Mouse (Mus musculus): ENCODE data around the gene Eml4.

Eml4 gene

GRCm38 (mm10) chr17:83375848-83376247 lies 25.1 kb downstream of the Eml4 start:
- in situ Hi-C loops (cut with MboI; ENCODE audit: low pct_unique_long_range_greater_than_20kb in 1 of 2, low sequenced_read_pairs in 2 of 2, unreplicated experiment in 1 of 2), result no loop called here

GRCm38 (mm10) chr17:83376801-83377200 lies 26.1 kb downstream of the Eml4 start:
- in situ Hi-C loops (cut with MboI; ENCODE audit: low pct_unique_long_range_greater_than_20kb in 1 of 2, low sequenced_read_pairs in 2 of 2, unreplicated experiment in 1 of 2), result no loop called here

DNA sequence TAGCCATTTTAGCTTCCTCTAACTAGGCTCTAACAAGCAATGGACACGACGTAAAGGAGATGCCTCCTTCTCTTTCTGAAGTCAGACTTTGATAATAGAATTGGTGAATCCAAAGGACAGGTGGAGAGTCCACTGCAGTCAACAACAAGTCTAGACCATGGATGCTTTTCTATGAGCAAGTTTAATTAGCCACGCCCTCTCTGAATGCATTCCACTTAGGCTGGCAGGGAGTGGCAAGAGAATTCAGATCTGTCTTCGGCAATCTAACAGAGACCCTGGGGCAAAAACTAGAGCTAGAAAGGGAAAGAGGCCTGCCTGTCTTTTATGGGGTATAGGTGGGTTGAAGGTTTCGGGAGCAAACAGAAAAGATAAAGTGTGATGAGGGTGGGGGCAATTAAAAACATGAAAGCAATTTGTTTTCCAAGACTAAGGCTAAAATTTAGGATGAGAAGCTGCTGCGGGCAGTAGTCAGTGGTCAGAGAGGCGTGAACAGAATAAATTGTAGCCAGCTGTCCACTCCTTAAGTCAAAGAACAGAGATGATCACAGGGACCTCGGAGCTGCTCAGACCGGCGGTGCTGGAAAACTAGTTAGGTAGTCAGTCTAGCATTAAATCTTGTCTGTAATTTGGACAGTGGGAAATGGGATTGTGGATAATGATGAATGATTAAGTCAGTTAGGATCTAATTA lies 27.2 kb downstream of the Eml4 start:
- in situ Hi-C loops (cut with MboI; ENCODE audit: low pct_unique_long_range_greater_than_20kb in 1 of 2, low sequenced_read_pairs in 2 of 2, unreplicated experiment in 1 of 2), result no loop called here

- in situ Hi-C loops (cut with MboI; ENCODE audit: low pct_unique_long_range_greater_than_20kb in 1 of 2, low sequenced_read_pairs in 2 of 2, unreplicated experiment in 1 of 2), result no loop called here
Measured at GRCm38 (mm10) chr17:83378444-83378762, 27.7 kb downstream of the Eml4 start.

GRCm38 (mm10) chr17:83379366-83379765 lies 28.6 kb downstream of the Eml4 start:
- in situ Hi-C loops (cut with MboI; ENCODE audit: low pct_unique_long_range_greater_than_20kb in 1 of 2, low sequenced_read_pairs in 2 of 2, unreplicated experiment in 1 of 2), result no loop called here

GRCm38 (mm10) chr17:83379791-83380190 lies 29.1 kb downstream of the Eml4 start:
- in situ Hi-C loops (cut with MboI; ENCODE audit: low pct_unique_long_range_greater_than_20kb in 1 of 2, low sequenced_read_pairs in 2 of 2, unreplicated experiment in 1 of 2), result no loop called here

DNA sequence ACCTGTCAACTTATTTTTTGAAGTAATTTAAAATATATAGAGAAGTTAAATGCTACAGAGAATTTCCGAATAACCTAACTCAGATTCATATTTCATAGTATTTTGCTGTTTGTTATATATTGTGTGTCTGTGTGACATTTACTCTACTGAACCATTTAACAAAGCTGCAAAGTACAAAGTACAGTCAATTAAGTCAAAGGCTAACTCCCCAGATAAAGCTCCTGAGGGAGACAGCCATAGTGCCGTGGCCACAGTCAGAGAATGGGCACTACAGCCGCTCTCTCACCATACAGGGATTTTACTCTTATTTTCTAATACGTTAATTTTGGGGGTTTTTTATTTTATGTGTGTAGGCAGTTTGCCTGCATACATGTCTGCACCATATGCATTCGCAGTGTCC lies 32.0 kb downstream of the Eml4 start:
- in situ Hi-C loops (cut with MboI; ENCODE audit: low pct_unique_long_range_greater_than_20kb in 1 of 2, low sequenced_read_pairs in 2 of 2, unreplicated experiment in 1 of 2), result no loop called here

GRCm38 (mm10) chr17:83384981-83385380 lies 34.2 kb downstream of the Eml4 start:
- in situ Hi-C loops (cut with MboI; ENCODE audit: low pct_unique_long_range_greater_than_20kb in 1 of 2, low sequenced_read_pairs in 2 of 2, unreplicated experiment in 1 of 2), result no loop called here

DNA sequence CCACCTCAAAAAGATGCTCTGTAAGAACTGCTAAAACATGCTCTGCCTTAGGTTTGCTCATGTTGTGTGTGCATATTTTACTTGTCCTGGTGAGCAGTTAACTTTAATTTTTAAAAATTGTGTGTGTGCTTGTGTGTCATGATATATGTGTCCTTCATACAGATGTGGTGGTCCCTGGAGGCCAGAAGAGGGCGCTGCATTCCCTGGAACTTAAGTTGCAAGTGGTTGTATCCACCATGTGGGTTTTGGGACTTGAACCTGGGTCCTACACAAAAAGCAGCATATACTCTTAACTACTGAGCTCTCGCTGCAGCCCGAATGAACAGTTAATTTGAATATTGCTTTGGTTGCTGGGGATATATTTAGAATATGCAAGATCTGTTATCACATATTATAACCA lies 36.4 kb downstream of the Eml4 start:
- in situ Hi-C loops (cut with MboI; ENCODE audit: low pct_unique_long_range_greater_than_20kb in 1 of 2, low sequenced_read_pairs in 2 of 2, unreplicated experiment in 1 of 2), result no loop called here

DNA sequence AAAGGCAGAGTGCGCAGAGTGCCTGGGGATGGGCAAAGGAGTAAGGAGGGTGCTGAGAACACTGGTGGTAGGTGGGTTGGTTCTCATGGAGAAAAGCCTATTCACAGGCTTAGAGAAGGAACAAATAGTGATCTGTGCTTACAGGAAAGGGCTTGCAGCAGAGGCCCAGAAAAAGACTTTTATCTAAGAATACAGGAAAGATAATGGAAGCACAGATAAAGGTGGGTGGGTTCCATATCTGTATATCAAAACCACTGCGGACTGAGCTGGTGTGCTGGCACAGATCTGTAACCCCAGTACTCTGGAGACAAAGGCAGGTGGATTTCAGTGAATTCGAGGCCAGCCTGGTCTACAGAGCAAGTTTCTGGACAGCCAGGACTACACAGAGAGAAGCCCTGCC lies 43.3 kb downstream of the Eml4 start:
- in situ Hi-C loops (cut with MboI; ENCODE audit: low pct_unique_long_range_greater_than_20kb in 1 of 2, low sequenced_read_pairs in 2 of 2, unreplicated experiment in 1 of 2), result no loop called here

DNA sequence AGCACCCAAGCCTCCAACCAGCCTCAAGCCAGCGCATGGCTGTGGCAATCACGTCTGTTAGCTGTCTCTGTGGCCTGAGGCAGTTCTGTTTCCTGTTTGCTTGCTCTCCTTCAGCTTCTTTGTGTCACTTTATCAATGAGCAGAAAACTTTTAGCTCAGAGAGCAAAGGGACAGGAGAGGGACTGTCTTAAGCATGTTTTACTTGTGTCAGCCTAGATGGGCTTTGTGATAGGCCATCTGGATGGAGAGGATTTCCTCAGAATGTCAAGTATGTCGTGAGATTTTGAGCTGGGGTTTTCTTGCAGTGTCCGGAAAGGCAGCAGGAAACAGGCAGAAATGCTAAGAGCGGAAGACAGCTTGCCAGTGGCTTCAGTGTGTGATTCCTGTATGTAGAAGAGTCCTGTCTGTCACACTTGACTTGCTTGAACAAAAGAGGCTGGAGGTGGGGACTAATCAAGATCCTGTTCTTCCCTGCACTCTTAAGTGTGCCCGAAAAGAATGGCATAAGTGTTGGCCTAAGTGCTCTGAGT lies 46.9 kb downstream of the Eml4 start:
- in situ Hi-C loops (cut with MboI; ENCODE audit: low pct_unique_long_range_greater_than_20kb in 1 of 2, low sequenced_read_pairs in 2 of 2, unreplicated experiment in 1 of 2), result no loop called here

DNA sequence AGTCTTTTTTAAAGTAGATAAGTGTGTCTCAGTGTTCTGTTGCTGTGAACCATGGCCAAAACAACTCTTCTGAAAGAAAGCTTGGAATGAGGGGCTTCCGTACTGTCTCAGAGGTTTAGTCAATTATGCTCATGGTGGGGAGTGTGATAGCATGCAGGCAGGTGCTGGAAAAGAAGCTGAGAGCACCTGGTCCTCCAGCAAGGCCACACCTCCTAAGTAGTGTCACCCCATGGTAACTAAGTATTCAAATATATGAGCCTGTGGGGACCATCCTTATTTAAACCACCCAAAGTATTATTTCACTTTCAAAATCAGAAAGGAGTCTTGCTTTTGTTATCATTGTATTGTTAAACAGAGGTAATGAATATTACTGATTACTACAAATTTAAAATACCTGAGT lies 48.0 kb downstream of the Eml4 start:
- in situ Hi-C loops (cut with MboI; ENCODE audit: low pct_unique_long_range_greater_than_20kb in 1 of 2, low sequenced_read_pairs in 2 of 2, unreplicated experiment in 1 of 2), result no loop called here

DNA sequence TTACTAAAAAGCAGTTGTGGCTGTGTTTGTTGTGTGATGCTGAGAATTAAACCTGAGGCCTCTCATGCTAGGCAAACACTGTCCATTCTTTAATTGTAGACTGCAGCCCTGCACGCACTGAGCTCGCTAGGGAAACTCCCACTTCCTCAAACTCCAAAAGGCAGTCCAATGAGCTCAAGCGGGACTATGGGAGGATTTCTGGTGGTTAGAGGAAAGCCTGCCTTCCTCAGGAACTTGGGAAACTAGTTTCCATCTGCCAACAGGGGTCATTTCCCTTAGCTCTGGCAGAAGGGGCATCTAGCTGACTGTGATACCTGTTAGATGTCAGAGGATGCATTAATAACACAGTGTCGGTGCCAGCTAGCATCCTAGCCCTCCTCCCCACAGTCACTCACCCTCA lies 79.9 kb downstream of the Eml4 start:
- in situ Hi-C loops (cut with MboI; ENCODE audit: low pct_unique_long_range_greater_than_20kb in 1 of 2, low sequenced_read_pairs in 2 of 2, unreplicated experiment in 1 of 2), result no loop called here

DNA sequence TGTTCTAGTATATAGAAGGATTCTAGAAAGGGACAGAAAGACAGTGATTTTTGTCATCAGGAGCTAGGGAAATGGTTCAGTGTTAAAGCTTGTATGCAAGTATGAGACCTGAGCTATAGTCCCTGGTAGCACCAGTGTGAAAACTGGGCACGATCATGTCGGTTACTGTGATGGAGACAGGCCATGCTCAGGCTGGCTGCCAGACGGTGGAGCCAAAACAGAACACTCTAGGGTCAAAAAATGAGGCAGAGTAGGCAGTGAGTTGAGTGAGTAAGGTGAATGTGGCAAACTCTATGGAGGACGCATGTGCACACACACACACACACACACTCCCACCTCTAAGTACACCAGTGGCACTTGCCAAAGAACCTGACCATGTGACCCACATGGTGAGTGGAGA lies 92.7 kb downstream of the Eml4 start:
- in situ Hi-C loops (cut with MboI; ENCODE audit: low pct_unique_long_range_greater_than_20kb in 1 of 2, low sequenced_read_pairs in 2 of 2, unreplicated experiment in 1 of 2), result no loop called here

GRCm38 (mm10) chr17:83449583-83449982 lies 98.9 kb downstream of the Eml4 start:
- in situ Hi-C loops (cut with MboI; ENCODE audit: low pct_unique_long_range_greater_than_20kb in 1 of 2, low sequenced_read_pairs in 2 of 2, unreplicated experiment in 1 of 2), result no loop called here

- in situ Hi-C loops (cut with MboI; ENCODE audit: low pct_unique_long_range_greater_than_20kb in 1 of 2, low sequenced_read_pairs in 2 of 2, unreplicated experiment in 1 of 2), result no loop called here
Measured at GRCm38 (mm10) chr17:83451367-83451766, 100.6 kb downstream of the Eml4 start.

- in situ Hi-C loops (cut with MboI; ENCODE audit: low pct_unique_long_range_greater_than_20kb in 1 of 2, low sequenced_read_pairs in 2 of 2, unreplicated experiment in 1 of 2), result no loop called here
Measured at GRCm38 (mm10) chr17:83451796-83452195, 101.1 kb downstream of the Eml4 start.

DNA sequence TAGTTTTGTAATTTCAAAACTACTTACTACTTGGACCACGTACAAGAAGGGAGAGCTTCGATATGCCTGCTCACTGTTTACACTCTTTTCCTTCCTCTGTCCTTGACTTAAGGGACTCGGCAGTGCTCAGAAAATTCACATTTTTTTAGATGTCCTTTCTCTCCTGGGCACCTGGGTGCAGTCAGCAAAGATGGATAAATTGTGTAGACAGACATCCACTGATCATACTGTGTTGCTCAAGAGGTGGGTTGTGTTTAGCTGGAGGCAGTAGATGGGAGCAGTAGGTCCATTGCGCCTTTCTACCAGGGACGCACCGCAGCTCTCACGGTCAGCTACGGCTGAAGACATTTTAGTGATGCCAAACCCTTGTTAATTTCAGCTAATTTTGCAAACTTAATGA lies 101.7 kb downstream of the Eml4 start:
- in situ Hi-C loops (cut with MboI; ENCODE audit: low pct_unique_long_range_greater_than_20kb in 1 of 2, low sequenced_read_pairs in 2 of 2, unreplicated experiment in 1 of 2), result no loop called here

DNA sequence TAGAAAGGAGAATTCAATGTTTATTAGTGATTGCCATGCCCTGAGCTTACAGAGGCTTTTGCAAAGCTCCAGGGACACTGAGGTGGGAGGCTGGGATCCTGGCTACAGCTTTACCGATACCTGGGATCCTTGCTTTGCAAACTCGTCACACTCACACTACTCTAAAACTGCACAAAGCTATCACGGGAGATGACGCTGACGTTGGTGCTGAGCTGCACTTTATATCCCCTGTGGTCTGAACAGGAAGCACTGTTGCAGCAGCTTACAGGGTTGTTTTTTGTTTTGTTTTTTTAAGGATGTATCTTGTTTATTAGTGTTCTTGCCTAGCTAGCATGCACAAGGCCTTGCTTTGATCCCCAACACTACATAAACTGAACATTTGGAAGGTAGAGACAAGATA lies 102.9 kb downstream of the Eml4 start:
- in situ Hi-C loops (cut with MboI; ENCODE audit: low pct_unique_long_range_greater_than_20kb in 1 of 2, low sequenced_read_pairs in 2 of 2, unreplicated experiment in 1 of 2), result no loop called here

- in situ Hi-C loops (cut with MboI; ENCODE audit: low pct_unique_long_range_greater_than_20kb in 1 of 2, low sequenced_read_pairs in 2 of 2, unreplicated experiment in 1 of 2), result no loop called here
Measured at GRCm38 (mm10) chr17:83457271-83457670, 106.5 kb downstream of the Eml4 start.

GRCm38 (mm10) chr17:83465969-83466368 lies 115.2 kb downstream of the Eml4 start:
- in situ Hi-C loops (cut with MboI; ENCODE audit: low pct_unique_long_range_greater_than_20kb in 1 of 2, low sequenced_read_pairs in 2 of 2, unreplicated experiment in 1 of 2), result no loop called here

All from mouse embryonic stem cell (cell line).